Mouse (Mus musculus) CD4-positive helper T cell, adult 2 months (primary cell): ENCODE data around the gene Espl1.

Experiments
- DNase-seq: peaks from one replicate; pipeline ENCODE4 v3.0.0-alpha.2; 2012; ENCODE audit warnings: low read depth, missing footprints, low spot score

The Espl1 gene

GRCm38 (mm10) chr15:102295633-102296367 lies at the start of gene Espl1:
Gene Espl1, plus strand, starts transcription at chr15:102296266.
- peak; percentile 91 for DNase-seq

- DNase-seq = peak; percentile 89
These were observed 49.2 kb upstream of the Espl1 start for GRCm38 (mm10) chr15:102246866-102247251.

GRCm38 (mm10) chr15:102247252-102248130 lies 48.6 kb upstream of the Espl1 start:
- DNase-seq = no peak

GRCm38 (mm10) chr15:102248131-102248811 lies 47.8 kb upstream of the Espl1 start:
- DNase-seq = peak; percentile 10

- DNase-seq = peak; percentile 2
These were observed 47.3 kb upstream of the Espl1 start for GRCm38 (mm10) chr15:102248812-102249191.

GRCm38 (mm10) chr15:102249251-102249691 lies 46.8 kb upstream of the Espl1 start:
- no peak for DNase-seq

- DNase-seq = no peak
These were observed 46.1 kb upstream of the Espl1 start for GRCm38 (mm10) chr15:102249967-102250366.

GRCm38 (mm10) chr15:102250521-102250920 lies 45.5 kb upstream of the Espl1 start:
- DNase-seq = no peak

- no peak for DNase-seq
These were observed 40.4 kb upstream of the Espl1 start for GRCm38 (mm10) chr15:102255547-102256255.

GRCm38 (mm10) chr15:102256431-102257201 lies 39.5 kb upstream of the Espl1 start:
- no peak for DNase-seq

- peak; percentile 73 for DNase-seq
These were observed 38.6 kb upstream of the Espl1 start, which contains the start of gene Rarg for GRCm38 (mm10) chr15:102257202-102258075. Gene Rarg, minus strand, starts transcription at chr15:102257517.

- DNase-seq = peak; percentile 15
These were observed 38.0 kb upstream of the Espl1 start for GRCm38 (mm10) chr15:102258076-102258470.

GRCm38 (mm10) chr15:102258581-102259253 lies 37.3 kb upstream of the Espl1 start:
- DNase-seq = no peak

GRCm38 (mm10) chr15:102262582-102262981 lies 33.5 kb upstream of the Espl1 start:
- DNase-seq = no peak

GRCm38 (mm10) chr15:102263037-102263436 lies 33.0 kb upstream of the Espl1 start:
- peak; percentile 81 for DNase-seq

- no peak for DNase-seq
These were observed 30.5 kb upstream of the Espl1 start for GRCm38 (mm10) chr15:102265548-102265947.

- no peak for DNase-seq
These were observed 25.6 kb upstream of the Espl1 start, which contains the start of gene Gm9918 for GRCm38 (mm10) chr15:102270274-102270960. Gene Gm9918, plus strand, starts transcription at chr15:102270563.

GRCm38 (mm10) chr15:102271441-102271840 lies 24.6 kb upstream of the Espl1 start:
- no peak for DNase-seq
